Mouse (Mus musculus) left cerebral cortex, postnatal 14 days (tissue): Measurements from ENCODE around the gene Auts2. TPM values are rescaled to one million over a fixed set of nuclear protein-coding genes. Genes with fewer than 3 reads are reported as not detected.

Source experiments
- DNase-seq, 2 experiments: peaks; one replicate each; pipeline ENCODE4 v3.0.0; 2021 to 2022; ENCODE audit warnings: low spot score in 2 of 2, mixed read lengths in 1 of 2
- intact Hi-C: fragments of 180-260 bp; cut with DNase I; formaldehyde crosslinking; loops from one replicate; pipeline ENCODE4 v1.15.1; 2025
- total RNA-seq, 2 experiments: library from RNA; stranded (reverse); gene quantifications; 2 replicates each; pipeline ENCODE4 v1.2.3; 2021

Gene Auts2
- total RNA-seq, 2 experiments from 2014 or later = 88.7 to 96.9 TPM

DNA sequence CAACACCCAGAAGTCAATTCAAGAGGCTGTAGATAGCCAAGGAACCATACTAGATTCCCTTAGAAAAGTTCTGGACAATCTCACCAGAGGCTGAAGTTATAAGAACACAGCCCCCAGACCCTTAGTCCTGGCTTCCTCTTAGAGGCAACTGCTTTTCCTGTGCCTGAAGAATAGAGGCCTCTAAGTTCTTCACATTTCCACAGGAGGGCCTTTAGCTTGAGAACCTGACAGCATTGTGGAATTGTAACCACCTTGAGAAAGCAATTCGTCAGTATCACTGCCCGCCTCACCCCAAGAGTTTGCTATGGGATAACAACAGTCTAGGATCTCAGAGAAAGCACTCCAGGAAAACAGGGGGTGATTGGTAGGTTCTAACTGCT lies 75.8 kb downstream of the Auts2 start:
- intact Hi-C loops = no loop called here

DNA sequence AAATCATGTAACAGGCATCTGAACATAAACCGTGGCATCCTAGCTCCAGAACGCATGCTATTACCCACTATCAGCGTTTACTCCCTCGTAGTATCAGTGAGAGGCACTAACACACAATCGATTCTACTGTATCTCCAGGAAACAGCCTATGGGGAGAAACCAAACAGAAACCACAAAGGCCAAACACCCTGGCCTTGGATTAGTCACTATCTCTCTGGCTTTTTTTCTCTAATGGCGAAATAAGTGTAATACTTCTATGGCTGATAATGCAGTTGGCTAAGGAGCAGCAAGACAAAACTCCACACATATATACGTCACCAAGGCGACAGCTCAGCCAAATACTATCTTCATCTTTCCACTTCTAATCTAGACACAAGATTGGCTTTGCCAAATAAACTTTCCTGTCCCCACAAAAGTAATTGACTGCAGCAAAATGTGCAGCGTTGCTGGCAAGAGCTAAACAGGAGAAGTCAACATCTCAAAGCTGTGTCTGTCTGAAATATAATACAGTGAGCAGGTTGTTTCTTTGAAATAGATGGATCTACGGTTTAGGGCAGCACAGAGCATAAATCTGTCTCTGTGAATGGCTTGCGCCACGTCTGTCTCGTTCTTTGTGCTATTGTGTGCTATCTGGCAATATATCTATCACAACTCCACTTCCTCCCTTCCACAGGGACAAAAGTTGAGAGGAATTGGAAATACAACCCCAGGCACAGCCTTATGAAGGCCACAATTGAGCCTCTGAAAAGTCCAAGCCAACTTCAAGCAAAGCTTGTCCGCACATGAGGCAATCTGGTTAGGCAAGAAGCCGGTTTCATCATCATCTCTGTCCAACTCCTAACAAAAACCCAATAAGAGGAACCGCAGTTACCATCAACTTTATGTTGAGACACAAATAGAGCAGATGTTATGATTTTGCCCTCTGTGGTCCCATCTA lies 76.4 kb downstream of the Auts2 start:
- DNase-seq = no peak
- intact Hi-C loops = no loop called here

More for the DNA sequence above, 75.8 kb downstream of the Auts2 start:
- DNase-seq = no peak

DNA sequence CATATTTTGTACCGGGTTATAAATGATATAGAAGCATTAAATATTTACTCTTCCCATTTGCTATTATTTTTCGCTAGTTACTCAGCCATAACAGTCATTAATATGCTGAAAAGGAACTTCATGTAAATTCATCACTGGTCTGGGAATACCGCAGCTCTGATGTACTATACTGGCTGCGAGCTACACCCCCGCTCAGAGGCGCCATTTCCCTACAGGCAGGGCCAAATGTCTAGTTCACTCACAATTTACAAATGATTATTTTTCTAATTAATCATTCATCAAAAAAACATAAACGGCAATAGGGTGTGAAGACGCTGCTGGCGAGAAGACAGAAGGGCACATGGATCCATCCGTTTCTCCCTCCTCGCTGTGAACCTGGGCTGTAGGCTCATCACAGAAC lies 80.6 kb downstream of the Auts2 start:
- no peak for DNase-seq
- intact Hi-C loops = no loop called here

DNA sequence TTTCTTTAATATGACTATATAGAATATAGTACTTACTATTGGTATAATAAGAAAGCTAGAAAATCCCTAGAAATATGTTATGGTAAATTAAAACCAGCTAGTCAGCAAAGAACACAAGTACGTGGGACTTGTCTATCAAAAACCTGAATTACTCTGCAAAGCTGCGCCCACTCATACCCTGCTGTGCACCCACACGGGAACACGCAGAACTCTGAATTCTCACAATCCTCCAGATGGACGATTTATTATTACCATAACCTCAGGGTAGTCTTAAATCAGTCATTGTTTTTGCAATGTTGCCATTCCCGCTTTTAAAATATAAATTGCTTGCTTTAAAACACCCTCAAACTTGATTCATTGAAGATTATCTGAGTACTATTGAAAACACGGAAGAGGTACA lies 84.6 kb downstream of the Auts2 start:
- intact Hi-C loops = no loop called here
- DNase-seq = peak; percentile 67 to 68

DNA sequence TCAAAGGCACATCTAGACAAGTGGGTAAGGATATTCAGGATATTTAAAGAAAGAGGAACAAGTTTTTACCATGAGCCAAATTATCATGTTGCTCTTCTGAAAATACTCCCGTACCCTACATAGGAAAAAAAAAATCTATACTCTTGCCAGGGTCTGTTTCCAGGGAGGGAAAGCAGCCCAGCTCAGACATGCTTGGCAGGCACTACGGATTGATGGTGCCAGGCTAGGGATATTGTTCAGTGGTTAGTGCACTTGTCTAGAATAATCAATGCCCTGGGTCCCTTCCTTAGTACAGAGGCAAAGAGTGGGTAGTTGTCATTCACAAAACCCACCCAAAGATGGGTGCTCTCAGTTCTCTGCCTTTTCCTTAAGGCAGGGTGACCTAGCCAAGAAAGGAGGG lies 90.8 kb downstream of the Auts2 start:
- DNase-seq = peak in 1 of 2 experiments; percentile 22
- intact Hi-C loops = no loop called here

DNA sequence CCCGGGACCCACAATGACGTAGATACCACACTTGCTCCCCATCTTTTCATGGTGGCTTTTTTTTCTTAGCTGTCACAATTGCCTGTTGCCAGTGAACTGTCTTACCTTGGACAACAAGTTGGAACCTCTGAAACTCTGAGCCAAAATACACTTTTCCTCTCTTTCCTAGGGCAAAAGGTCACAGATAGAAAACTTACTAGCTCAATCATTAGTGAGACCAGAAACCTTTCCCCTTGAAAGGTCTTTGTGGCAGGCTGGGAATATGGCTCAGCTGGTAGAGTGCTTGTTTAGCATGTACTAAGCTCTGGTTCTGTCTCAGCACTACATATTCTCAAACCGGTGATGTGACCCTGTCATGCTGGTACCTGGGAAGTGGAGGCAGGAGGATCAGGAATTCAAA lies 93.1 kb downstream of the Auts2 start:
- DNase-seq = no peak
- intact Hi-C loops = no loop called here

DNA sequence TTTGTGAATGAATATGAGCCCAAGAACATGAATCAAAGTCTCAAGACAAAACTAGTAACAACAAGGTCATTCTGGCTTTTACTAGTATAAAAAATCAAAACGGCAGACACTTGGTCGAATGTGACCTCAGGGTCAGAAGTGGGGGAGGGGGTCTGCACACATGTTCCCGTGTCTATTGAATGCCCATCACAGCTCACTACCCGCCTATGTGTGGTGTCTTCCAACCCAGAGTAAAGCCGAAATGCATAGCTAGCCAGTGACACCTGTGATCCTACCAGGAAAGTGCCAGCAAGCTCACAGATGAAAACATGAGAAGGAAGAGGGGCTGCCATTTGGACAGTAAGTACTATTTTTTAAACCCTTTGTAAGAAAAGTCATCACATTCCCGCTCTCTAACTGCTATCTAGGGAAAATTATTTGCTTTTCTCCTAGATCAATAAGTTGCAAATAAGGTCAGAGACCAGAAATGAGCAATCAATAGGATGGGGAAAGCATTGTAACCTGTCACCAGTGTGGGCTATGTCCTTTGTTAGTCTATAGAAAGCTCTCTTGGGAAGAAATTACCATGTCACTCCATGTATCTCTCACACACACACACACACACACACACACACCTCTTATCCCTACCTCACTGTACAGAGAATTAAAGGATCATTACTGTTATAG lies 94.6 kb downstream of the Auts2 start:
- intact Hi-C loops = no loop called here
- no peak for DNase-seq

DNA sequence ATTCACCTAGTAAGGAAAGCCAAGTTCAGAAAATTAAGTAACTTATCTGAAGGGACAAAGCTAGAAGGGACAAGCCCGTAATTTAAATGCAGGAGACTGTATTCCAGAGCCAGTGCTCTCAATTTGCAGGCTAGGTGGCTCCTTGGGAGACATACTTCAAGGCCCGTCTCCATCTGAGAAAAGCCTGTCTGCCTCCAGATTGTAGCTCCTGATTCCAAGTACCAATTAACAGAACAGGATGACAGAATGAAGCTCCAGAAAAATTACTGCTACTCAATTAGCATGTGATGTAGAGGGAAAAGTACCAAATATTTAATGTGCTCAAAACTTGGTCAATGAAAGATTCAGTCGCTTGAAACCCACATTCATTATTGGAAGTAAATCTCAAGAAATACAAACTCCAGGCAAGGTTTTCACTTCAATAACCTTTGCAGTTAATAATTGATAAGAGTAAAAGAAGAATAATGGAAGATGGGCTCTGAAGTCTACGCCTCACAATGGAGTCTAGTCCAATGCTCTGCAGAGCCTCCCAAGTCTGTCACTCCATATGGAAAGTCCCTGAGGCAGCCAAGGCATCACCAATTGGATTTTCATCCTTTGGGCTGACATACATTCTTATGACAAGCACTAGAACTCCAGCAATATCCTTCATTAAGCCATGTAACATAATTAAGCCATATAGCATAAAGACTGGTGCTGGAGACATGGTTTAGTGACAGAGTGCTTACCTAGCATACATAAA lies 97.8 kb downstream of the Auts2 start:
- DNase-seq = no peak

DNA sequence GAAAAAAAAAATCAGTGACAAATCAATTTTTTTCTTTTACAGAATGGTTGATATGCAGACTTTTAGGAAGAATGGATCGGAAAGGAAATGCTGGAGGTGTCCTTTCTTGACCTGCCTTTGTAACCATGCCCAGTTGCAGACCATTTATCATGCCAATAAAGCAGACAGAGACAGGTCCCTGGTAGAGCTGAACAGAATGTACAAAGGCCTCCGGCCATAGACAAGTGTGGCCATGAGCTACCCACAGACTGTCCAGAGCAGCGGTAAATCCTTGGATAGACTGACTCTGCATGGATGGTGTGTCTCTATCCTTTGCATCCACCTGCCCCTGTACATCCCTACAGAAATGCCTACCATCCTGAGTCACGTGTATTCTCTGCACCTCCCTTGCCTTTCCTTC lies 100.2 kb downstream of the Auts2 start:
- intact Hi-C loops = no loop called here
- DNase-seq = no peak

More for the DNA sequence above, 97.8 kb downstream of the Auts2 start:
- intact Hi-C loops = no loop called here

DNA sequence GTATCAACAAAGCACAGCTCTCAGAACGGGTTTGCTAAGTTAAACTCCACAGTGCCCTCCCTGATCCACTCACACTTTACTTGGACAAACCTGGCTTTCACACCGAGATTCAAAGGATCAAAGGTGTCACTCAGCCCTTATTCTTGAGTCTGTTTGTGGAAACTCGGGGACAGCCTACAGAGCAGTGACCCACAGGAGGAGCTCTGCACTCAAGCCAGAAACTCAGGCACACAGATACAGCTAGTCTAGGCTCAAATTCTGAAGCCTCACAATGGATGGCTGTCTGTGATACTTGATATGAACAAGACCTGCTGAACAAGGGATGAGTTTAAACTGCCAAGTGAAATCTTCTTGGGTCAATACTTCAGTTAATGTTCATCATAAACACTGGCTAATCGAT lies 104.7 kb downstream of the Auts2 start:
- intact Hi-C loops = no loop called here

DNA sequence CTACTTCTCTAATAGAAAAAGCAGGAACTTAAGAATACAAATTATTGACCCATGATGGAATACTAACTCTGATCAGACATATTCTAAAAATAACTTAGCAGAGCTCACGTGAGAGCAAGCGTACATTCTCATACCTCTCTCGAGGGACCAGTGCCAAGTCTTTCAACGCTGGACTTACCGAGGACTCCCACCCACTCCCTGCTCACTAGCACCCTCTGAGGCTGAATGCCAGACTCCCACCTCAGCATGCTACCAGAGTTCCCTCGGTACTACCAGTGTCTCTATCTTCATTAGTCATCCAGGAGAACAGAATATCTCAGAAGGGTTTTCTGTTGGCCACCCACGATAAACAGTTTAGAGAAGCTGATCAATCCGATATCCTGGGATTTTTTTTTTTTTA lies 105.2 kb downstream of the Auts2 start:
- intact Hi-C loops = no loop called here
- peak; percentile 27 to 64 for DNase-seq

More for the DNA sequence above, 104.7 kb downstream of the Auts2 start:
- no peak for DNase-seq

DNA sequence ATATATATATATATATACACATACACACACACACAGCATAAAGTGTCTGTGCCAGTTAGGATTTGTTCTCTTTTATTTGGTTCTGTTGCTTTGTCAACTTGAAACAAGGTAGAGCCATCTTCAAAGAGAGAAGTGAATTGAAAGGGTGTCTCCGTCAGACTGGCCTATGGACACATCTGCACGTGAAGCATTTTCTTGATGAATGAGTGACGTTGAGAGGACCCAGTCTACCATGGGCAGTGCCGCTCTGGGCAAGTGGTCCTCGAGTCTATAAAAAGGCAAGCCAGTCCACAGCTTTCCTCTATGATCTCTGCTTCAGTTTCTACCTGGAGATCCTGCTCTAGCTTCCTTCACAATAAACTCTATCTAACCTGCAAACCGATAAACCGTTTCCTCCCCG lies 105.7 kb downstream of the Auts2 start:
- intact Hi-C loops = no loop called here
- no peak for DNase-seq

DNA sequence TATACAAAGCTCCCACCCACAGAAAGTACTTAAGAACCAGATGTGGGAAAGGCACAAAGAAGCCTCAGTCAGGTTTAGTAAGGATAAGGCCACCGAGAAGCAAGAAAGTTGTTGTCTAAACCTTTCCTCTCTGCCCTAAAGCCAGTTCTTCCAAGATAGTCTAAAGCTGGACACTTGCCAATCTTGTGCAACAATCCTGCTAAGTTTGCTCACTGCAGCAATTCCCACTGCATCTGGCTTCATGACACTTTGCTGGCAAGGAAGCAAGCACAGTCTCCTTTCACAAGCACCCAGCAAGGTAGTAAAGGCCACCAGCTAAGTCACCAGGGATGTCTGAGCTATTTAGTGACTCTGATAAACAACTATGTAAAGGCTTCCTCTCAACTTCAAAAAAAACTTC lies 106.2 kb downstream of the Auts2 start:
- intact Hi-C loops = no loop called here
- DNase-seq = peak in 1 of 2 experiments; percentile 12

DNA sequence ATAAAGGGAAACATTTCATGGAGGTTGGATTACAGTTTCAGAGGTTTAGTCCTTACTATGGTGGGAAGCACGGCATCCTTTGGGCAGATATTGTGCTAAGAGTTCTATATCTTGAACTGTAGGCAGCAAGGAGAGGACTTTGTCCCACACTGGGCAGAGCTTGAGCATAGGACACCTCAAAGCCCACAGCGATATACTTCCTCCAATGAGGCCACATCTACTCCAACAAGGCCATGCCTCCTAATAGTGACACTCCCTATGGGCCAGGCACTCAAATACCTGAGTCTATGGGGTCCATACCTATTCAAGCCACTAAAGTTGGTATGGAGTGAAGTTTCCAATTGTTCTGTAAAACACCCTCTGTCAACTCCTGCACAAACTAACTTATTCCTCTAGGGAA lies 106.7 kb downstream of the Auts2 start:
- intact Hi-C loops = no loop called here
- no peak for DNase-seq

DNA sequence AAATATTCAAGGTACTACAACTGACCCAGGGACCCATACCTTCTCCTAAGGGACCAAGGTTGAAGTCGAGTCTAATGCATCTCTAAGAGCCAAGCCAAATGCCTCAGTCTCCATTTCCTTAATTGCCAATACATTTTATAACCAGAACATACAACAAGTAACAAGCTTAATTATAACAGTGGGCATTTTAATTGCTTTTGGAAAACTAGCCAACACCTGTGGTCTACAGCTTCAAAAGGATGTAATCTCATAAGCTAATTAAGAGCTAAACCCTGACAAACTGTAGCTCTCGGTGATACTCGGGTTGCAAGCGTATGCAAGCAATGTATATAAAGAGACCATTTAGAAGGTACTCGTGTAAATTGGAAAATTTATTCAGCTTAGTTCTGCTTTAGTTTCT lies 107.7 kb downstream of the Auts2 start:
- intact Hi-C loops = no loop called here
- DNase-seq = no peak

DNA sequence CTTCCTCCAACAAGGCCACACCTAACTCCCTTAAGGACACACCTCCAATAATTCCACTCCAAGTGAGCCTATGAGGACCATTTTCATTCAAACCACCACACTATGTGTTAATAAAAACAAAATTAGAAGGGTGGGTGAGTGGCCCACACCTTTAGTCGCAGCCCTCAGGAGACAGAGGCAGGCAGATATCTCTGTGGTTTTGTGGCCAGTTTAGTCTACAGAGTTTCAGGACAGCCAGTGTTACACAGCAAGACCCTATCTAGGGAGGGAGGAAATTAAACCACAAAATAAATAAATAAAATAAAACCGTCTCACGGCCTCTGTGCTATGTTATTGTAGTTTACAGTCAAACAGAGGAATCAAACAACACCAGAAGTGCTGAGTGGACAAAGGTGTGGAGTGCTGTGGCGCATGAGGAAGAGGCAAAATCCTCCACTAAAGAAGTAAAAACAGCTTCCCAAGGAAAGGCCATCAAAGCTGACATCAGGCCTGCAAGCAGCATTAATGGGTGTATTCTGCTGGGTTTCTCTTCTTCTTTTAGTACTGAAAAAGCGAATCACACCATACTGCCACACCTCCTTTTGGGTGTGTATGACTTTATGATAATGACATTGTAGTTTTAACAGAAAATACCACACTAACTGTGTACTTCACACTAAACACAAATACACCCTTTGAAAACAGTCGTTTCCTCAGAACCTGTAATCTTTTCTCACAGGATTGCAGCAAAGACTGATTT lies 109.6 kb downstream of the Auts2 start:
- intact Hi-C loops = no loop called here
- no peak for DNase-seq

DNA sequence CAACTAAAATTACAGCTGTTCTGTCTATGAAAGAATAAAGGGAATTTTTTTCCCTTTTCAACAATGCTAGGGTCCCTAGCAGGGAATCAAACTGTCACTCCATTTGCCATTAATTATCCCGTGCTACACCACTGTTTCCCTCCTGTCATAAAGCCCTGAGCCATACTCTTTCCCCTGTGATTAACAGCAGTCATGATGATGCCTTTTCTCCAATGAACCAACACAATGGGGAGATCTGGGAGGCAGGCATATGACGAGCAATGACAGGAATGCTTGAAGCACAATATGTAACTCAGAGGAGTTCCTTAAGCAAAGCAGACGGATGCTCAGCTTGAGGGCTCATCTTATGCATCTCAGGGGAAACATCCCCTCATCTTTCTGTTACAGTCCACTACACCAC lies 113.8 kb downstream of the Auts2 start:
- DNase-seq = no peak
- intact Hi-C loops = no loop called here

DNA sequence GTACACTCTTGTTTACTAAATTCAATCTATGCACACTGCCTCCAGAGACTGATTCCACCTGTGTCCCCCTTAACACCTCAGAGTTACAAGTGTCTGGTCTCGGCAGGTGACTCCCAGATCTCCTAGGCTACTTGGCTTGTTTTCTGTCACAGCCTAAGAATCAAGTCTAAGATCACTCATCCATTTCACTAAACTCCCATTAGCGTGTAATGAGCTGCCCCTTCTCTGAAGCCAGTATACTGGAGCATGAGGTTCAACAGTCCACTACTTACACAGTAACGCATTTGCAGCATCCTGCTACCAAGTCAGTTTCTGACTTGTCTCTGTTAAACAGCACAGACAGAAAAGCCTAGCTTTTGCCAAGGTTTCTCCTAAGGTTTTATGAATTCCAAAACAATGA lies 116.8 kb downstream of the Auts2 start:
- intact Hi-C loops = no loop called here

DNA sequence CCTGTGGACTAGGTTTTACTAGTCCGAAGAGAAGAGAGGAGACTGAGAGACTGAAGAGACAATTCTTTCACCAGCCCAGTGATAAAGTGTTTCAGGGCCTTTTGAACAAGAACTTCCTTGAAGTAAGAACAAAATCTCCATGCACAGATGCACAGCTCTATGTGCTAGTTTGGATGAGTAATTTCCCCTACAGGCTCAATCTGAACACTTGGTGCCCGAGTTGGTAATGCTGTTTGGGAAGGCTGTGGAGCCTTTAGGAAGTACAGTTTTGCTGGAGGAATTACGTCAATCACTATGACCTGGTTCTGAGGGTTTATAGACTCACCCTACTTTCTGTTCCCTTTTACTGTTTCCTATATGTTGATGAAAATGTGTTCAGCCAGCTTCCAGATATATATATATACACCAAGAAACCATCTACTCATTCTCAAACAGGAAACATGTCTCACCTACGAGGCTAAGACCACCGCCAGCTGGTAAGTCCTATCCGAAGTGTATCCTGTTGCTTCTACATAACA lies 117.3 kb downstream of the Auts2 start:
- DNase-seq = no peak
- intact Hi-C loops = no loop called here

More for the DNA sequence above, 116.8 kb downstream of the Auts2 start:
- DNase-seq = no peak
